Mouse (Mus musculus): ENCODE measurements around the gene Nup188. TPM values are rescaled to one million over a fixed set of nuclear protein-coding genes. Genes with fewer than 3 reads are reported as not detected.

Gene Nup188
- polyA plus RNA-seq, 1 experiment from 2014 or later, result 19.7 TPM

DNA sequence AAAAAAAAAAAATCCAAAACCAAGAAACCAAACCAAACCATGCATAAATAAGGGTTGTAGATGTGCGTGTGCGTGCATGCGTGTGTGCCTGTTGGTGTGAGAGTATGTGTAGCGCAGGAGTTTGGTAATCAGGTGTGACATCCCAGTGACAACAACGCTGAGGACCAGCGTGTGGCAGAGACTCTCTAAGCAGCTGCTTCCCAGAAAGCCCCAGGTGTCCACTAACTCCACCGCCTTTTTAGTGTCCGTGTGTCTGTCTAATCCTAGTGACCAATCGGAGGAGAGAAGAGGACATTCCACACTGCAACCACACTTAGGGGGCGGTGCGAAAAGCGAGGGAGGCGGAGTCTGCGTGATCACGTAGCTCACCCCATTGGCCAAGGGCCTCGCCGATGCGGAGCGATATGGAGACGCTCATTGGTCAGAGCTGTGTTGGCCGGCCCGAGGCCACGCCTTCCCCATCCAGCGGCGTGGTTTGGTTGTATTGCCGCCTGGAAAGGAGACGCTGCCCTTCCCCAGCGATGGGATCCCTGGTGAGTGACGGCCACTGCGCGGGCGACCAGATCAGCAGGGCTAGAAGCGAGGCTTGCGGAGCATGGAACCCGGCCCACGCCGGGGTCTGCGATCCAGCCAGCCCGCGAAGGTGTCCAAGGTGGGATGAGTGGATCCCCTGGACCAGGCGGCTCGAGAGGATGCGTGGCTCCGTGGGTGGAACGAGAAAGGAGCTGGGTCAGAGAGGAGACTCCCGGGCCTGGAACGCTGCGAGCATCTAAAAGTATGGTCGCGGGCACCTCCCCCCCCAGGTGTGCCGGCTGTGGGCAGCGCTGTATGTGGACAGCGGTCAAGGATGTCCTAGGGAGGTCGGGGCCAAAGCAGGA is 77.8 kb downstream of the Nup188 start, which contains the start of gene Miga2:
Gene Miga2, plus strand, starts transcription at position 461 of the 878 bp plus-strand sequence.
- Histone ChIP-seq H3K4me3 (peak within 1 kb of the TSS; percentile 69), H3K4me2 (peak within 1 kb of the TSS; percentile 98), H3K36me3 (peaks cover 21% of the 10 kb centered on the region), H3K9ac (peak within 1 kb of the TSS; percentile 89), H3K27ac (replicated peaks) (peak within 1 kb of the TSS; percentile 84), H3K9me3 (no peaks in the 10 kb centered on the region), H3K27me3 (no peaks in the 10 kb centered on the region), H3K4me1 (replicated peaks) (peaks cover 32% of the 10 kb centered on the region)
- under 1% methylated on average over 54 of the region's 54 CpGs for WGBS
- ATAC-seq (ENCODE audit: low read depth), result peak; percentile 98

DNA sequence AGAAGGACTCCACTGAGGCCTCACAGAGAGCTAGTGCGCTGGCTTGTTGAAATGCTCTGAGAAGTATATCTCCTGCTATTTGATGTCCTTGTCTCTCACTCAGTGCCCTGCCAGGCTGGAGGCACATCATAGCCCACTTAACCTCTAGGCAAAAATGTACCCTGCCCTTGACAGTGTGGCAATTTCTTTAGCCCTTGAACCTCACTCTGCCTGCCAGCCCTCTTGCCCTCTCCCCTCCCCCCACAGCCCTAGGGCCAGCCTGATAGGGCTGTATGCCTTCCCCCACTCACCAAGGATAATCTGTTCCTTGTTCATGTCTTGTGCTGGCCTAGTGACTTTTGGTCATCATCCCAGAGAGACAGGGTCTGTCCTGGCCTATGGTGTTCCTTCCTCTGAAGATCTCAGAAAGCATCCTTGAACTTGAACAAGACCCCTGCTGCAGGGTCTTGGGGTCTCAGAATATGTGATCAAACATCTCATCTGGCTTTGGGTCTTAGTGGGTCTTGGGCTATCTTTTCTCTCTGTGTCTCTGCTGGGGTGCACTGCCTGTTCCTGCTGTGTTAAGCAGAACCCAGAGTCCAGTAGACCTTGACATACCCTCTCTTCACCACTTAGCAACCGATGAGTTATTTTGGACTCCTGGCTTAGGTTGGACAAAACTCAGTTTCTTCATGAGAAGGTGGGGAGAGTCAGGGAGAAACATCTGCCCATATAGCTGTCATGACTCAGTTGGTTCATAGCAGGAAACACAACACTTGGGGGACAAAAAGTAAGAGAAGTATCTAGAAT is 79.3 kb downstream of the Nup188 start:
- no peaks in the 10 kb centered on the region for H3K27me3 ChIP-seq
- H3K9ac ChIP-seq, result peak overlapping the region; percentile 89
- H3K9me3 ChIP-seq, result no peaks in the 10 kb centered on the region
- peak overlapping the region; percentile 98 for H3K4me2 ChIP-seq
- 89% methylated on average over 2 of the region's 2 CpGs for WGBS
- no peak for ATAC-seq (ENCODE audit: low read depth)
- H3K4me1 ChIP-seq (replicated peaks), result peaks cover 26% of the 10 kb centered on the region
- peaks cover 36% of the 10 kb centered on the region for H3K36me3 ChIP-seq
- H3K27ac ChIP-seq (replicated peaks), result no peak overlapping the region
- H3K4me3 ChIP-seq, result peak overlapping the region; percentile 69

DNA sequence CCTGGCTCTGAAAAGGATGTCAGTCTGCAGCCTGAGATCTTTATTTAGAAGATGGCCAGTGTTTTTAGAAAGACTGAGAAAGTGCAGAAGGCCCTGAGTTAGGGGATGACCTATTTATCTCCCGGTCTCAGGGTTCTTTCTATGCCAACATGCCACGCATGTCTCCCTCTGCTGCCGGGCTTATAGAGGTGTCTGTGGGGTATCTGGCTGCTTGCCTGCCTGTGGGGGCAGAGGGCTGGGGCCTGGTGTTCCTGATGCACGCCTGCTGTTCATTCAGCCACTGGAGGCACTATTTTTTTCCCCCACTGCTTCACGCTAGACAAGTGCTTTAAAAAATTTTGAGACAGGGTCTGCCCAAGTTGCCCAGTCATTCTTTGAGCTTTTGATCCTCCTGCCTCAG is 80.0 kb downstream of the Nup188 start:
- no peak overlapping the region for H3K9ac ChIP-seq
- peaks cover 43% of the 10 kb centered on the region for H3K36me3 ChIP-seq
- 75% methylated on average over 5 of the region's 5 CpGs for WGBS
- H3K4me2 ChIP-seq, result no peak overlapping the region
- no peak for ATAC-seq (ENCODE audit: low read depth)
- no peaks in the 10 kb centered on the region for H3K27me3 ChIP-seq
- no peak overlapping the region for H3K4me3 ChIP-seq
- no peaks in the 10 kb centered on the region for H3K9me3 ChIP-seq
- no peak overlapping the region for H3K27ac ChIP-seq (replicated peaks)
- H3K4me1 ChIP-seq (replicated peaks), result peaks cover 26% of the 10 kb centered on the region

DNA sequence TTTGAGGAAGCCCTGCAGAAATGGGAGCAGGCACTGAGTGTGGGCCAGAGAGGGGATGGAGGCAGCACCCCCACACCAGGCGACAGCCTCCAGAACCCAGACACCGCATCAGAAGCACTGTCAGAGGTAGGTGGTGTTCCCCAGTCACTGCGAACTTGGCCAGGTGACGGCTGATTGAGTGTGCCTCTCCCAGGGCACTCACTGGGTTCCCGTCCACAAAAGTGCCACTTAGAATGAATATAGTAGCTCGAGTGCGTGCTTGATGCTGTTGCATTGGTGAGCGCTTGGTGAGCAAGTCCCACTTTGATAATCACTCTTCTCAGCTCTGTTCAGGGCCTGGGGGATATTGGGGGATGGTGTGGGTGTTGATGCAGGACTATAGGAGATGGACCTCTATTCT is 85.3 kb downstream of the Nup188 start:
- no peaks in the 10 kb centered on the region for H3K27me3 ChIP-seq
- 97% methylated on average over 8 of the region's 8 CpGs for WGBS
- H3K27ac ChIP-seq (replicated peaks), result no peak overlapping the region
- no peaks in the 10 kb centered on the region for H3K9me3 ChIP-seq
- H3K4me2 ChIP-seq, result no peak overlapping the region
- H3K9ac ChIP-seq, result no peak overlapping the region
- no peak for ATAC-seq (ENCODE audit: low read depth)
- H3K36me3 ChIP-seq, result peaks cover 93% of the 10 kb centered on the region
- H3K4me1 ChIP-seq (replicated peaks), result peaks cover under 1% of the 10 kb centered on the region; the same call in 1 of the 2 replicates
- H3K4me3 ChIP-seq, result no peak overlapping the region

DNA sequence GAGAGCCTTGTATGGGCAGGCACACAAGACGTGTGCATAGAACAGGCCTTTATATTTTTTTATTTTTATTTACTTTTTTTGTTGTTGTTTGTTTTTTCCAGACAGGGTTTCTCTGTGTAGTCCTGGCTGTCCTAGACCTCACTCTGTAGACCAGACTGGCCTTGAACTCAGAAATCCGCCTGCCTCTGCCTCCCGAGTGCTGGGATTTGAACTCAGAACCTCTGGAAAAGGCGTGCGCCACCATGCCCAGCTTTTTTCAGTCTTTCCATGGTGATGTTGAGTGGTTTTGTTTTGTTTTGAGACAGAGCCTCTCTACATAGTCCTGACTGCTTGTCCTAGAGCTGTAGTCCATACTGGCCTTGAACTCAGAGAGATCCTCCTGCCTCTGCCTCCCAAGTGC is 86.5 kb downstream of the Nup188 start:
- Histone ChIP-seq H3K36me3 (peaks cover 97% of the 10 kb centered on the region), H3K4me1 (replicated peaks) (no peaks in the 10 kb centered on the region), H3K27ac (replicated peaks) (no peak overlapping the region), H3K9me3 (no peaks in the 10 kb centered on the region), H3K9ac (no peak overlapping the region), H3K4me2 (no peak overlapping the region), H3K27me3 (no peaks in the 10 kb centered on the region), H3K4me3 (no peak overlapping the region)
- no peak for ATAC-seq (ENCODE audit: low read depth)
- WGBS, result 98% methylated on average over 5 of the region's 5 CpGs

DNA sequence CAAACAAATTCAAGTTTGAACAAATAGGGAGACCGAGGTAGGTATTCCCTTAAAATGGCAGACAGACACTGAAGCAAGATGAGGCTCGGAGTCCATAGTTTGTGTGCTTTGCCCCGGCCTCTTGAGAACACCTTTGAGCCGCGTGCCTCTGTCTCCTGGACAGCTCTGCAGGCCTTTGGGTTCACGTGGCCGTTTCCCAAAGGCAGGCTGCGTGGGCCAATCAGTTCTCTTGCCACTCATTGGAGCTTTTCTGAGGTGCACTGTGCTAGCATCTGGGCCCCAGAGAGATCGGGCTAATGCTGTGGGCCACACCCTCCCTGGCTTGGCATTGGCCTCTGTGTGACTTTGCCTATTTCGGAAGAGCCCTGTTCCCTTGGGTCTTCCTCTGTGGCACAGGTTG is 89.7 kb downstream of the Nup188 start:
- Histone ChIP-seq H3K4me3 (no peak overlapping the region), H3K36me3 (peaks cover 93% of the 10 kb centered on the region), H3K9ac (no peak overlapping the region), H3K4me2 (no peak overlapping the region), H3K9me3 (no peaks in the 10 kb centered on the region), H3K27ac (replicated peaks) (no peak overlapping the region), H3K27me3 (no peaks in the 10 kb centered on the region), H3K4me1 (replicated peaks) (no peaks in the 10 kb centered on the region)
- 97% methylated on average over 10 of the region's 10 CpGs for WGBS
- no peak for ATAC-seq (ENCODE audit: low read depth)

DNA sequence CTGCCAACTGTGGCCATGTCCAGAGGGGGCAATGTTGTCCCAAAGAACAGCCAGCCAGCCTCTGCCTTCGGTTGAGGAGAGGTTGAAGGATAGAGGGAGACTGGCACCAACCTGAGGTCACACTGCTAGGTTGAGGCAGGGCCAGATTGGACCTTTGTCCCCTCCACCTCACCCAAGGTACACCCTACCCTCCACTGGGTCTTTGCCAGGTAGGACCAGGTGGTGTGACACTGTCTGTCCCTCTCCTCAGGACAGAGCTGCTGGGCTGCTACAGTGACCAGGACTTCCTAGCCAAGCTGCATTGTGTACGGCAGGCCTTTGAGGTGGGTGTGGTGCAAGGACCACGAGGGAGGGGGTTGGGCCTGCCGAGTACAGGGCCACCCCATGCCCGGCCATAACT is 91.5 kb downstream of the Nup188 start:
- Histone ChIP-seq H3K9me3 (no peaks in the 10 kb centered on the region), H3K36me3 (peaks cover 93% of the 10 kb centered on the region), H3K27me3 (no peaks in the 10 kb centered on the region), H3K4me3 (no peak overlapping the region), H3K4me2 (no peak overlapping the region), H3K4me1 (replicated peaks) (no peaks in the 10 kb centered on the region), H3K9ac (no peak overlapping the region), H3K27ac (replicated peaks) (no peak overlapping the region)
- 83% methylated on average over 5 of the region's 5 CpGs for WGBS
- ATAC-seq (ENCODE audit: low read depth), result no peak

DNA sequence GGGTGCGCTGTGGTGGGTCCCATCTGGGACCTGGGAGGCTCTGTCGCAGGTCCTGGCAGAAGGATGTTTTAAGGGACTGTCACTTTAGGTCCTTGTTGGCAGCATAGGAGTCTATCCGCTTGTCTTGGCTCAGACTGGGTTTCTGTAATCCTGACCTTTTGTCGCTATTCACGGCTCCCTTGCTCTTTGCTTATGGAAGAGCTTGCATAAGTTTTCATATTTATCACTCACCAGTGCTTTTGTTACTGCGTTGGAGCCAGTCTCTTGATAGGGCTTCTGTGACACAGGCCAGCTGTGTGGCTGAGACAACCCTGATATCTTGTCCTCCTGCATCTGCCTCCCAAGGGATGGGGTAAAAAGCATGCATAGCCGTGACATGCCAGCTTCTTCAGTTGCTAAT is 93.1 kb downstream of the Nup188 start:
- Histone ChIP-seq H3K9me3 (no peaks in the 10 kb centered on the region), H3K4me3 (no peak overlapping the region), H3K9ac (no peak overlapping the region), H3K27ac (replicated peaks) (no peak overlapping the region), H3K4me2 (no peak overlapping the region), H3K36me3 (peaks cover 93% of the 10 kb centered on the region), H3K27me3 (no peaks in the 10 kb centered on the region), H3K4me1 (replicated peaks) (no peaks in the 10 kb centered on the region)
- WGBS, result 89% methylated on average over 7 of the region's 7 CpGs
- no peak for ATAC-seq (ENCODE audit: low read depth)

DNA sequence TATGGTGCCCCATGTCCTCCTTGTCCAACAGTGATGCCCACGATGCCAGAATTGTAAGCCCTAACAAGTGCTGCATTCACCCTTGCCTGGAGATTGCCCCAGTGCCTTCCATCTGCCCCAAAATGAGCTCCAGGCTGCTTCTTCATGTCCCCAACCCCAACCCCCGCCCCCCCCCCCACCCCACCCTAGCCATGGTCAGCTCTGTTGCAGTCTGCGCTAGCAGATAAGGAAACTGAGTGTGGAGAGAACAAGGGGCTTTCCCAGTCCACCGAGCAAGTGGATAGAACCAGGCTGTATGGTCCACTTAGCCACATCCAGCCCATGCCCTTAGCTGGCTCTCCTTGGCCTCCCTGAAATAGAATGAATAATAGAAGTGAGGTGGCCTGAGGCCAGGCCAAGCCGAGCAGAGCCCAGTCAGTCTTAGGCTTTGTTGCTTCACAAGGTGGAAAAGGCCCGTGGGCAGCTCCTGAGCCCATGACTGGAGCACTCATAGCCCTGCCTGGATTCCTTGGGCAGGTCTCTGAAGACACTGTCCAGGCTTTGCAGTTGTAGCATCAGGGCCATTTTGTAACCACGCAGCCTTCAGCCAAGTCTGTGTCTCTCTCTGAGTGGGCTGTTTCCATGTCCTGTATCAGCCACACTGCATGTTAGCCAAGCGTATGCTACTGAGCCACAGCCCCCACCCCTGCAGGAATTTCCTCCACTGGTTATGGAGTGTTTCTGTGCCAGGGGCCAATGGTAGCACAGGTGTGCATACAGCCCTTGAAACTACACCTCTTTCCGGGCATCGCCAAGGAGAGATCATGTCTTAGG is 94.6 kb downstream of the Nup188 start:
- no peak for ATAC-seq (ENCODE audit: low read depth)
- 91% methylated on average over 10 of the region's 10 CpGs for WGBS

DNA sequence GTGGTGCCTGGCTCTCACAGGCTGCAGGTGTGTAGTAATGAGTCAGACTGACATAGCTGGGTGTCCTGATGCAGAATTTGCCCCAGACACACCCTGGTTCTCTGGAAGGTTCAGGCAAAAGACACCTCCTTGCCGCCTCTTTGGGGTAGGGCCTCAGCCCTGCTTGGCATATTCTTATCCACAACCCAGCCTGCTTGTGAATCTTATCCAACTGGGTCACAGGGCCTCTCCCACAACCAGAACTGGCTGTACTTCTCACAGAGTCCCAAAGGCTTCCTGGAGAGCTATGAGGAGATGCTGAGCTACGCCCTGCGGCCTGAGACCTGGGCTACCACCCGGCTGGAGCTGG is 95.2 kb downstream of the Nup188 start:
- no peak overlapping the region for H3K4me2 ChIP-seq
- H3K27ac ChIP-seq (replicated peaks), result no peak overlapping the region
- H3K9ac ChIP-seq, result no peak overlapping the region
- H3K36me3 ChIP-seq, result peaks cover 91% of the 10 kb centered on the region
- no peak overlapping the region for H3K4me3 ChIP-seq
- ATAC-seq (ENCODE audit: low read depth), result no peak
- no peaks in the 10 kb centered on the region for H3K9me3 ChIP-seq
- WGBS, result 97% methylated on average over 4 of the region's 4 CpGs
- H3K27me3 ChIP-seq, result no peaks in the 10 kb centered on the region
- H3K4me1 ChIP-seq (replicated peaks), result no peaks in the 10 kb centered on the region

More for the DNA sequence above, 94.6 kb downstream of the Nup188 start:
- H3K4me2 ChIP-seq, result no peak overlapping the region
- H3K9me3 ChIP-seq, result no peaks in the 10 kb centered on the region
- H3K27ac ChIP-seq (replicated peaks), result no peak overlapping the region
- no peak overlapping the region for H3K9ac ChIP-seq
- H3K27me3 ChIP-seq, result no peaks in the 10 kb centered on the region
- no peak overlapping the region for H3K4me3 ChIP-seq
- H3K4me1 ChIP-seq (replicated peaks), result no peaks in the 10 kb centered on the region
- peaks cover 96% of the 10 kb centered on the region for H3K36me3 ChIP-seq

DNA sequence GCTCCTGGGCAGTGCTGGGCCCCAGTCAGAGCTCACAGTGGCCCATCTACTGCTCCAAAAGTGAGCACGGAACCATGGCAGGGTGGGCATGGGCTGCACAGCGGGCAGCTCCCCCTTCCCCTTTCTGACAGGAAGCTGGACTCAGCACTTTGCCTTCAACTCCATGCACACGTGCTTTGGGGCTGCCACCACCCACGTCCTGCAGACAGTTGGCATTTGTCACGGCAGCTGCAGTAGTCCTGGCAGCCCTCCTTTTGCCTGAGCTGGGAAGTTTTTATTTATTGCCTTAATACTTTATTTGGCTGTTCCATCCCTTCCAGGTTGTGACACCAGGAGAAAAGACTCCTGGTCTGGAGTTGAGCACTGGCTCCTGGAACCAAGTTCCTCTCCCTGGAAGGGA is 98.6 kb downstream of the Nup188 start:
- no peaks in the 10 kb centered on the region for H3K4me1 ChIP-seq (replicated peaks)
- no peak overlapping the region for H3K4me2 ChIP-seq
- H3K9ac ChIP-seq, result no peak overlapping the region
- no peak overlapping the region for H3K4me3 ChIP-seq
- H3K36me3 ChIP-seq, result peaks cover 57% of the 10 kb centered on the region
- 81% methylated on average over 5 of the region's 5 CpGs for WGBS
- H3K27ac ChIP-seq (replicated peaks), result no peak overlapping the region
- no peaks in the 10 kb centered on the region for H3K27me3 ChIP-seq
- no peaks in the 10 kb centered on the region for H3K9me3 ChIP-seq
- ATAC-seq (ENCODE audit: low read depth), result no peak

DNA sequence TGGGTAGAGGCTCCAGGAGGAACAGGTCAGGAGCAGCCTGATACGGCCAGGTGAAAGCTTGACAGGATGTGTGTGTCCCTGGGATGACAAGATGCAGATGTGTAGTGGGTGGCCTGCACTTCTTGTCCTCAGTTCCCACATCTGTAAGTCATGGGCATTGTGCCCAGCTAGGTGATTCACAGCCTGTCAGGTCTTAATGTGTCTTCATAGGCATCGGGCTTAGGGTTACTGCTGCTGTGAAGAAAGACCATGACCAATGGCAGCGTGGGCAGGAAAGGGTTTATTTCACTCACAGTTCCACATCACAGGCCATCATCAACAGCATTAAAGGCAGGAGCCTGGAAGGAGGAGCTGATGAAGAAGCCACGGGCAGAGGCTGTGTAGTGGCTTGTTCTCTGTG is 99.4 kb downstream of the Nup188 start:
- H3K36me3 ChIP-seq, result peaks cover 50% of the 10 kb centered on the region
- no peak overlapping the region for H3K4me3 ChIP-seq
- no peak overlapping the region for H3K27ac ChIP-seq (replicated peaks)
- ATAC-seq (ENCODE audit: low read depth), result no peak
- H3K4me2 ChIP-seq, result no peak overlapping the region
- H3K9me3 ChIP-seq, result no peaks in the 10 kb centered on the region
- no peaks in the 10 kb centered on the region for H3K4me1 ChIP-seq (replicated peaks)
- WGBS, result 80% methylated on average over 4 of the region's 4 CpGs
- H3K9ac ChIP-seq, result no peak overlapping the region
- no peaks in the 10 kb centered on the region for H3K27me3 ChIP-seq
